Mouse (Mus musculus) heart, postnatal 0 days (tissue): ENCODE data around the gene BC024978. TPM values are rescaled to one million over a fixed set of nuclear protein-coding genes. Genes with fewer than 3 reads are reported as not detected.

Experiments
- ATAC-seq: fragments of 200-750 bp; cut with Nextera tagmentation; 2 replicates; pipeline ENCODE4 v1.8.0; 2017; ENCODE audit warnings: low read depth, moderate number of reproducible peaks, moderate library complexity; ENCODE audit not compliant: insufficient read depth
- DNase-seq: peaks from one replicate; pipeline ENCODE4 v3.0.0-alpha.2; 2016; ENCODE audit warnings: low spot score
- H3K27ac ChIP-seq: fragments of 300-500 bp; sonication (generic); 2 replicates; pipeline ENCODE4 v1.5.1; 2014; ENCODE audit warnings: low read depth, mild to moderate bottlenecking
- H3K27me3 ChIP-seq: fragments of 300-500 bp; sonication (generic); 2 replicates; pipeline ENCODE4 v1.6.1; 2014; ENCODE audit warnings: low read length, mixed read lengths; ENCODE audit not compliant: control insufficient read depth, insufficient read depth
- H3K36me3 ChIP-seq: fragments of 300-500 bp; sonication (generic); replicated peaks from 2 replicates; pipeline ENCODE4 v1.6.1; 2014; ENCODE audit warnings: low read length, mixed read lengths; ENCODE audit not compliant: control insufficient read depth, insufficient read depth
- H3K4me1 ChIP-seq: fragments of 300-500 bp; sonication (generic); 2 replicates; pipeline ENCODE4 v1.6.1; 2014; ENCODE audit warnings: antibody characterized with exemption; ENCODE audit not compliant: control insufficient read depth, insufficient read depth
- H3K4me2 ChIP-seq: fragments of 300-500 bp; sonication (generic); 2 replicates; pipeline ENCODE4 v1.6.1; 2014; ENCODE audit warnings: low read depth, mild to moderate bottlenecking, low read length, moderate library complexity
- H3K4me3 ChIP-seq: fragments of 300-500 bp; sonication (generic); 2 replicates; pipeline ENCODE4 v1.5.1; 2014; ENCODE audit warnings: low read depth, low read length
- H3K9ac ChIP-seq: fragments of 300-500 bp; sonication (generic); replicated peaks from 2 replicates; pipeline ENCODE4 v1.6.1; 2014; ENCODE audit warnings: low read depth, low read length, mixed read lengths
- H3K9me3 ChIP-seq: fragments of 300-500 bp; sonication (generic); replicated peaks from 2 replicates; pipeline ENCODE4 v1.6.1; 2016; ENCODE audit warnings: low read length; ENCODE audit not compliant: control insufficient read depth
- CTCF ChIP-seq: IDR thresholded peaks from 2 replicates; pipeline ENCODE4 v1.5.1; 2016; ENCODE audit warnings: antibody characterized with exemption, control low read depth, low read depth
- EP300 ChIP-seq: IDR thresholded peaks from 2 replicates; pipeline ENCODE4 v1.6.1; 2016; ENCODE audit warnings: antibody characterized with exemption, low read depth
- WGBS: fragments of 180-500 bp; shearing (Covaris S2); extraction: QIAGEN DNeasy Blood & Tissue Kit; methylation state at CpG from one replicate; pipeline ENCODE4 v1.1.7; 2014; 5-methylcytosine and 5-hydroxymethylcytosine counted together
- polyA plus RNA-seq: library from polyadenylated mRNA; unstranded; fragments of >200 nt; fragmentation: Nextera tagmentation; extraction: Ambion mirVana; gene quantifications from 2 replicates; pipeline ENCODE4 v1.2.1, GENCODE M21; 2015
- total RNA-seq: library from RNA; depleted of rRNA; stranded (reverse); fragments of >200 nt; gene quantifications from 2 replicates; pipeline ENCODE4 v1.2.3, GENCODE M21; 2014; ENCODE audit warnings: low replicate concordance

BC024978 gene
- total and polyA plus RNA-seq, 2 experiments from 2014 or later: 2.0 to 4.8 TPM

GRCm38 (mm10) chr7:27197634-27198033 is 2.1 kb downstream of the BC024978 start:
- H3K4me2 ChIP-seq: no peak overlapping the region
- H3K27ac ChIP-seq: no peak overlapping the region
- H3K9me3 ChIP-seq: no peaks in the 10 kb centered on the region
- WGBS: 86% methylated on average over 8 of the region's 8 CpGs
- no peak for DNase-seq
- TF ChIP-seq EP300: no peak
- no peak for TF ChIP-seq CTCF
- no peak overlapping the region for H3K4me3 ChIP-seq
- H3K4me1 ChIP-seq: peaks cover 13% of the 10 kb centered on the region
- no peak overlapping the region for H3K9ac ChIP-seq
- no peaks in the 10 kb centered on the region for H3K27me3 ChIP-seq
- H3K36me3 ChIP-seq: peaks cover 26% of the 10 kb centered on the region
- ATAC-seq: no peak

- no peak overlapping the region for H3K9ac ChIP-seq
- no peaks in the 10 kb centered on the region for H3K27me3 ChIP-seq
- ATAC-seq (no peak), DNase-seq (no peak)
- no peak overlapping the region for H3K4me3 ChIP-seq
- peaks cover 13% of the 10 kb centered on the region for H3K4me1 ChIP-seq
- H3K4me2 ChIP-seq: no peak overlapping the region
- no peak overlapping the region for H3K27ac ChIP-seq
- no peak for TF ChIP-seq CTCF
- TF ChIP-seq EP300: no peak
- H3K9me3 ChIP-seq: no peaks in the 10 kb centered on the region
- H3K36me3 ChIP-seq: peaks cover 26% of the 10 kb centered on the region
Measured at GRCm38 (mm10) chr7:27198355-27198754, 2.8 kb downstream of the BC024978 start.

GRCm38 (mm10) chr7:27198779-27199178 is 3.2 kb downstream of the BC024978 start:
- no peak overlapping the region for H3K9ac ChIP-seq
- WGBS: 91% methylated on average over 8 of the region's 8 CpGs

GRCm38 (mm10) chr7:27203730-27204449 is 8.3 kb downstream of the BC024978 start:
- Histone ChIP-seq H3K27me3 (no peaks in the 10 kb centered on the region), H3K9ac (no peak overlapping the region), H3K4me3 (no peak overlapping the region), H3K4me2 (no peak overlapping the region), H3K9me3 (no peaks in the 10 kb centered on the region), H3K4me1 (no peaks in the 10 kb centered on the region), H3K36me3 (peaks cover 44% of the 10 kb centered on the region), H3K27ac (no peak overlapping the region)
- DNase-seq (no peak), ATAC-seq (no peak)
- TF ChIP-seq EP300 (no peak), CTCF (no peak)
- WGBS: 94% methylated on average over 8 of the region's 8 CpGs

More at GRCm38 (mm10) chr7:27198779-27199178, 3.2 kb downstream of the BC024978 start:
- H3K4me3 ChIP-seq: no peak overlapping the region
- ATAC-seq (no peak), DNase-seq (no peak)
- peaks cover 13% of the 10 kb centered on the region for H3K4me1 ChIP-seq
- no peak overlapping the region for H3K4me2 ChIP-seq
- H3K27me3 ChIP-seq: no peaks in the 10 kb centered on the region
- no peaks in the 10 kb centered on the region for H3K9me3 ChIP-seq
- H3K36me3 ChIP-seq: peaks cover 26% of the 10 kb centered on the region
- TF ChIP-seq EP300 (no peak), CTCF (no peak)
- H3K27ac ChIP-seq: no peak overlapping the region

GRCm38 (mm10) chr7:27212626-27213025 is 17.0 kb downstream of the BC024978 start:
- whole genome bisulfite sequencing: 72% methylated on average over 2 of the region's 2 CpGs
- no peaks in the 10 kb centered on the region for H3K27me3 ChIP-seq
- ATAC-seq: no peak
- DNase-seq: no peak
- no peaks in the 10 kb centered on the region for H3K9me3 ChIP-seq
- H3K4me1 ChIP-seq: no peaks in the 10 kb centered on the region
- TF ChIP-seq CTCF (no peak), EP300 (no peak)
- no peak overlapping the region for H3K9ac ChIP-seq
- H3K4me3 ChIP-seq: no peak overlapping the region
- no peak overlapping the region for H3K4me2 ChIP-seq
- no peak overlapping the region for H3K27ac ChIP-seq
- peaks cover 72% of the 10 kb centered on the region for H3K36me3 ChIP-seq

GRCm38 (mm10) chr7:27218586-27218985 is 23.0 kb downstream of the BC024978 start:
- peaks cover 45% of the 10 kb centered on the region for H3K36me3 ChIP-seq
- H3K9ac ChIP-seq: no peak overlapping the region
- H3K27ac ChIP-seq: no peak overlapping the region
- 80% methylated on average over 7 of the region's 7 CpGs for WGBS
- H3K27me3 ChIP-seq: no peaks in the 10 kb centered on the region
- no peak for ATAC-seq
- H3K4me3 ChIP-seq: no peak overlapping the region
- TF ChIP-seq EP300: no peak
- TF ChIP-seq CTCF: no peak
- H3K4me1 ChIP-seq: no peaks in the 10 kb centered on the region
- no peak for DNase-seq
- no peak overlapping the region for H3K4me2 ChIP-seq
- H3K9me3 ChIP-seq: no peaks in the 10 kb centered on the region
